Mouse (Mus musculus): ENCODE measurements around the gene Fbxl17. TPM values are rescaled to one million over a fixed set of nuclear protein-coding genes. Genes with fewer than 3 reads are reported as not detected.

The Fbxl17 gene
- total RNA-seq, 2 experiments from 2014 or later: 50.4 to 56.2 TPM

DNA sequence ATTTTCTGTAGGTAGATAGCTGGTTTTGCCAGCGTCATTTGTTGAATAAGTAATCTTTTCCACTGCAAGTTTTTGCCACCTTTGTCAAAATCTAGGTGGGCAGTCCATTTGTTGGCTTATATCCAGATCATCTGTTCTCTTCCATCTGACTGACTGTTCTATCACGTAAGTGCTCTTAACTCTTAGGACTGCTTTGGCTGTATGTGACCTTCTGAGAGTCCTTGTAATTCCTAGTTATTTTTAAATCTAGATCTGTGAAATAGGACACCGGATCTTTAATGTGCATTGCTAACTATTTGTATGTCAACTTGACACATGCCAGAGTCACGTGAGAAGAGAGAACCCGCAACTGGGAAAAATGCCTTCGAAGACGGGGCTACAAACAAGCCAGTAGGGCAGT lies 37.3 kb downstream of the Fbxl17 start:
- no peak for DNase-seq (ENCODE audit: extremely low spot score in 1 of 2, low spot score in 1 of 2)

DNA sequence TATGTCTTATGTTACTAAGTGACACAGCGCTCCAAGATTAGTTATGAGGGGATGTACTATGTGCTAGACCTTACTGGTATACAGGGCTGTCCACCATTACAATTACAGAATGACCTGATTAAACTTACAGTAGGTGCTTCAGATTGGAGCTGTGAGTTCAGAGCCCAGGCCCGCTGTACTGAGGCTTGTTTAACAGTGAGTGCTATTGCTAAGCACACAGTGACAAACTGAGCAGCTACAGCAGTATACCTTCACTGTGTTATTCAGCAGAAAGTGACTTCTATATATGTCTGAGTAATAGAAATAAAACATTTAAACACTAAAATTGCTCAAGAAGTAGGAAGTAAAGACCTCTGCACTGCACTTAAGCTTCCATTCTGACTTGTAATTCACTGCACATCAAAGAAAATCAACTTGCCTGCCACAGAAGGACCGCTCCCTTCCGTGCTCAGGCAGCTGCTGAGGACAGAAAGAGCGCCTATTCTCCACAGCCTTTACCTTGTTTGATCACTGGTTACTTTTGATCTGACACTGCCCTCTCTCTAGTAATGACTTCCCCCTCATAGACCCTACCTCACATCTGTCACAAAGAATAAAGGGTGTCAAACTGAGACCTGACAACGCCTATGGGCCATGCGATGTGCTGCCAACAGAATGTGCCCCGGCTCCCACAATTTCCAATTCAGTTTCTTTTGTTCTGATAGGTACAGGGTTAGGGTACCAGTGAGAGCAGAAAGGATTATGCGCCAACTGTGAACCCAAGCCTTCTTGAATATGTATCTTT lies 39.9 kb downstream of the Fbxl17 start:
- DNase-seq (ENCODE audit: extremely low spot score in 1 of 2, low spot score in 1 of 2): no peak

DNA sequence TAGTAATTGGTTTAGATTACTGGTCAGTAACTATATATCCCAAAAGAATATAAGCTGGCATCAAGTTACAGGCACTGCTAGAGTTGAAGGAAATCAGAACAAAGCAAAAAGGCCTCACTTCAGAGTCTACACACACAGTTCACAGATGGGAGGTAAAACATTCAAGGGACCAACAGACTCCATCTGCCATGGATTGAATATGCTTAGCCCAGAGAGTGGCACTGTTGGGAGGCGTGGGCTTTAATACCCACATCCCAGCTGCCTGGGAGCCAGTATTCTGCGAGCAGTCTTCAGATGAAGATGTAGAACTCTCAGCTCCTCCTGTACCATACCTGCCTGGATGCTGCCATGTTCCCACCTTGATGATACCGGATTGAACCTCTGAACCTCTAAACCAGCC lies 41.8 kb downstream of the Fbxl17 start:
- no peak for DNase-seq (ENCODE audit: extremely low spot score in 1 of 2, low spot score in 1 of 2)

DNA sequence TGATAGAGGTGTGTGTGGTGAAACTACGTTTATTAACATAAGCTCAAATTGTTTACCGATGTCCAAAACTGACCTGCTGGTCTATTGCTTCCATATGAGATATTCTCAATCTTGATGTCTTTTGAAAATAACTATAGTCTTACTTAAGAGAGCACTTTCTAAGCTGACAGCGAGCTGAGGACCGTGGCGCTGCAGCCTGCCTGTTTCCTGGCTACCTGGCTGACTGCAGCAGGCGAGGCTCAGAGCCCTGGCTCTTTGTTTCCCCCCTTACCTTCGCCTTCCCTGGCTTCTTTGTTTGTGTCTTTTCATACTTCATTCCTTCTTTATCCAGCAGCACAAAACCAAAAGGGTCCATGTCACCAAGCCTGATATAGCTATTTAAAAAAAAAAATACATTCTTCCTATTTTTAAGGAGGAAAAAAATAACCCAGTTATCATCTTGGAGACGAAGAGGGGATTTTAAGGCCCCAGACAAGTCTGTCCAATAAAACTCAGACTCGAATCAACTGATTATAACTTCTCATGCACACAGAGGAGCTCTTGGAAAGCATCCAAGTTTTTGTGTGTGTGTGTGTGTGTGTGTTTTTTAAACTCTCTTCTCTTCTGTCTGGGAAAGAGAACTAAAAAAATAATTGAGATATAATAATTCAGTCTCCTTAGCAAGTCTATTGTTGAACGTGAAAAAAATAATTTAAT lies 48.4 kb downstream of the Fbxl17 start:
- DNase-seq (ENCODE audit: extremely low spot score in 1 of 2, low spot score in 1 of 2): no peak

DNA sequence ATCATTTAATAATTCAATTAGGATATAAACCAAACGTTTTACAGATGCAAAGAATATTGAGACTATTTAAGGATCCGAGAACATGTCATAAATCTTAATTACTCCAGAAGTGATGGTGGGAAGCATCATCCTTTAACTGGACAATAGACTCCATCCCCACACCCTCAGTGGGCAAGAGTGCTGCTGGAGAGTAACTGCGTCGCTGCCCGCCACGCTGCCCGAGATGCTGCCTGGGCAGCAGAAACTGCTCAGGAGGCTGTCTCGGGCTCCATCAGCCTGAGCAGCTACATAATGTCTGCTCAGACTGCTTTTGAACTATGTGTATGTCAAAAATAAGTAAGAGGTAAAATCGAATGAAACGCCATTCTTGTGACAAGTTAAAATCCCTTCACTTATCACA lies 52.1 kb downstream of the Fbxl17 start:
- DNase-seq (ENCODE audit: extremely low spot score in 1 of 2, low spot score in 1 of 2): no peak

DNA sequence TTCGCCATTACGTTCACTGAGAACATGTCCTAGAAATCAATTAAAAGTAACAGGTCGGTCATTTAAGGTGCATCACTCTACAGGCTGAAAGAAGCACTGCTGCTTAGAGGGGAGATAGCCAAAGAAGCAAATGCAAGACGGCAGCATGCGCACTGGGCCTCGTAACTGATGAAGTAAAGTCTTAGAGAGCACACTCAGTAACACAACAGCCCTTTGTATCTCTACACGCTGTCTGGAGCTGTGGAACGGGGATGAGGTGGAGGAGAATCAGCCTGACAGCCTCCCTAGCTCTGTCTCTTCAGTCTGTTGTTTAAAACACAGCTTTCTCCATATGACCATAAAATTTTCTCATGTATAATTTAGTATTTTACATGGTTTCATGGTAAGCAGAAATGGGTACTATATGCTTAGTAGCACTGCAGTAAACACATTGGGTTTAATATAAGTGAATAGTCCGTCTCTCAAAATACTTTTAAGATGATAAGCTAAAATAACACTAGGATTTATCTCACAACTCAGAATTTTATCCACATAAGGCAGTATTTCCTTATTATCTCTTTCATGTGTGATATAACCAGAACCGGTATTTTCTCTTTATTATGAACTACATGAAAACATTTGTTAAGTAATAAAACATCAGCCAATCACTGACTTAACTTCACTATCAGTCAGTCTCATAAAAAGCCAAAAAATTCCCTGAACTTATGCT lies 52.7 kb downstream of the Fbxl17 start:
- no peak for DNase-seq (ENCODE audit: extremely low spot score in 1 of 2, low spot score in 1 of 2)

DNA sequence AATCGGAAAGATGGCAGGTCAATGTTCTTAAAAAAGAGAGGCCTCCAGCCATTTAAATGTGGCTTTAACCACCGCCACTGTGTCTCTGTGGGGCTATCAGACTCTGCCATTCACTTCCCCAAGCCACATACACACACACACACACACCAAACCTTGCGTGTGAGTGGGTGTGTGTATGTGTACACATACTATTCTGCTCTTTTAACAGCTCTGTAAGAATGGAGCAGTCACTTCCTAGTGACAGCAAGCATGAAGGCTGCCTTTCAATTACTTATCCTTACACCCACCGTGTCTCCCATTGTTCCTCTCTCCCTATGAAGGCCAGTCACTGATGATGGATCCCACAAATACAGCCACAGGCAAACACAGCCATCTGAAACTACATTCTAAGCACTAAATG lies 54.6 kb downstream of the Fbxl17 start:
- no peak for DNase-seq (ENCODE audit: extremely low spot score in 1 of 2, low spot score in 1 of 2)

DNA sequence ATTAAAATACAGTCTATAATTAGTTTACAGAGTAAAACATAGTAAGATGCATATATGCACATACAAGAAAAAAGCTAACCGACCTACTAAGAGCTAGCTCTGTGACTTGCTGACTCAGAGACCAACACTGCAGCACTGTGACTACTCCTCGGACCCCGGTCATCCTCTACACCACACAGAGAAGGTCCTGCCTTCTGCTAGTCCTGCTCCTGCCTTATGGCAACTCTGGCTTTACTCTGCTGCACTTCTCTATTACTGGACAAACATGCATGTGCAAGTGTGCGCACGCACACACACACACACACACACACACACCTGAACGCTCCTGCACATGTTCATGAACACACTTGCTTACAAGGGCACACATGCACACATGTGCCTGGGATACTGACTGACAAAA lies 62.4 kb downstream of the Fbxl17 start:
- DNase-seq (ENCODE audit: extremely low spot score in 1 of 2, low spot score in 1 of 2): no peak

DNA sequence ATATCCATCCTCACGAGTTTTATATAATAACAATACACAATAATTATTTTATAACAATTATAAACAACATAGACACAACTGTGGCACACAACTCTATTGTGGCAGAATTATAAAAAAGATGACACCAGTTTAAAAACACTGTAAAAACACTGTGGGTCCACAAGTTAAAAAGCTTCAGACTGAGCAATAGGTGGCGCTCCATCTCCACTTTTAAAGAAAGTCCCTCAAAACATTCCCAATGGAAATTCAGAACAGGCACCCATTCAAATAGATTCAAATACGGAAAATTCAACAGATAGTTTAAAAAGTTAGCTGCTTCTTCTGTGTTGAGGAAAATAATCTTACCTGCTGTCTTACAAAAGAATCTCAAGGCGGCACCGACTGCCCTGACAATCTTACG lies 65.7 kb downstream of the Fbxl17 start:
- DNase-seq (ENCODE audit: extremely low spot score in 1 of 2, low spot score in 1 of 2): peak in 1 of 2 experiments; percentile 46

DNA sequence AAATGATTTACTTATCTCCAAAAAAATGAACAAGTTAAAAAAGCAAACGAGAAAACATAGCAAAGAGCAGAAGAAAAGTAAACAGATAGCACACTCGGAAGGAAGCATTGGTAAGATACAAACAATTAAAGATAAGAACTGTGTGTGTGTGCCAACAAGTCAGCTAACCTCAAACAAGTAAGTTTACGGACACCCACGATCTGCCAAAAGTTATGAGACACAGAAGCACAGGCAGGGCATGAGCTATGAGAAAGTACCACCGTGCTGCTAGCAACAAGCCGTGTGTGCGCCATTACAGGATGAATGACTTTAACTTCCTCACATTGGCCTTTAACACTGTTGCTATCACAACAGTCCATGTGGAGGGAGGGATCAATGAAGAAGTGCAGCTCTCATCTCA lies 68.2 kb downstream of the Fbxl17 start:
- DNase-seq (ENCODE audit: extremely low spot score in 1 of 2, low spot score in 1 of 2): no peak

DNA sequence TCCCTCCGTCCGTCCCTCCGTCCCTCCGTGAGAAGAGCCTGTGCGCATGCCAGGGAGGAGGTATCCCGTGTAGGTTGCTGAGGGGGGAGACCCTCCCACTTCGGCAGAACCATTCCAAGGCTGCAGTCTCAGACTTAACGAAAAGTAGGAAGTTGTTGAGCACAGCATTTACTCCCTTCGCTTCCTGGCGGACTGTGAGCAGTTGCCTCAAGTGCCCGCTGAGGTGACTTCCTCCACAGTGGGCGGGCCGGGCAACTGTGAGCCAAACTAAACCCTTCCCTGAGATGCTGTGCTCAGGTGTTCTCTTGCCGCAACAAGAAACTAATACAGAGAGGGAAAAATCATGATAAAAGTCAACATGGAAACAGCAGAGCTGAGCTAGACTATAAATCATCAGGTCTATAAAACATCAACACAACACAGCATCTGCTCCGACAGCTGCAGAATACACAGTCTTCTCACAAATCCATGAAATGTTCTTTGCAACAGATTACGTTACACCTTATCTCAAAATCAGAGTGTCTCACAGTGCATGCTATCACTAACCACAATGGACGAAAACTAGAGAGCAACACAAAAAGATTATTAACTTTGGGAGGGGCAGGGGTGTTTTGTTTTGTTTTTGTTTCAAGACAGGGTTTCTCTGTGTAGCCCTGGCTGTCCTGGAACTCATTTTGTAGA lies 69.3 kb downstream of the Fbxl17 start:
- no peak for DNase-seq (ENCODE audit: extremely low spot score in 1 of 2, low spot score in 1 of 2)

DNA sequence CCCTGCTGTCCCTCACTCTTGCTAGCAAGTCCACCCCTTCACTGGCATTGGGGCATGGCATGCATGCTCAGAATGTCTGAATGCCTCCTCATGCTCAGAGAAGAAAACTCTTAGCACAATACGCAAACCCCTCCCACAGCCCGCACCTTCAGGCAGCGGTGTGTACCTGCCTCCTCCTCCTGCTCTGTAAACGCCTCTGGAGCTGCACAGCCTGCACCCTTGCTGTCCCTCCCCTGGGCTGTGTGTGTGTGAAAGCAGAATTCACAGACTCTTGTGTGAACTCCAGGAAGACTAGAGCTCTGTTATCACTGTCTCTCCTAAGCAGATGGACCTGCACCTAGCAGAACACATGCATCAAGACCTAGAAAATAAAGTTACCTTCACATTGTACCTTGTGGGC lies 76.0 kb downstream of the Fbxl17 start:
- DNase-seq (ENCODE audit: extremely low spot score in 1 of 2, low spot score in 1 of 2): no peak

DNA sequence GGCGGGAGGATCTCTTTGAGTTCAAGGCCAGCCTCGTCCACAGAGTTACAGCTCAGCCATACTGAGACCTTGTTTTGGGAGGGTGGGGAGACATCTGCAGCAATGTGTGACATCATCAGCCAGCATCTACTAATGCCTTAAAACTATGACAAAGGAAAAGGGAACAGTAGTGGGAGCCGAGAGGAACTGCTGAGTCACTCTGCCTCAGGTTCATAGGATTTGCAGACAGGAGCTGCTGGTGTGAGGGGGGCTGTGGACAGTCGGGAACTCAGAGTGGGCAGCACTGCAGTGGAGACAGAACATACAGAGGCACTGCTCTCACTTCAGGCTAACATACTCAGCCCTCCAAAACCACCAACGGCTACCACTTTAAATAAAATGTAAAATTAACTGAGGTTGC lies 77.1 kb downstream of the Fbxl17 start:
- no peak for DNase-seq (ENCODE audit: extremely low spot score in 1 of 2, low spot score in 1 of 2)

DNA sequence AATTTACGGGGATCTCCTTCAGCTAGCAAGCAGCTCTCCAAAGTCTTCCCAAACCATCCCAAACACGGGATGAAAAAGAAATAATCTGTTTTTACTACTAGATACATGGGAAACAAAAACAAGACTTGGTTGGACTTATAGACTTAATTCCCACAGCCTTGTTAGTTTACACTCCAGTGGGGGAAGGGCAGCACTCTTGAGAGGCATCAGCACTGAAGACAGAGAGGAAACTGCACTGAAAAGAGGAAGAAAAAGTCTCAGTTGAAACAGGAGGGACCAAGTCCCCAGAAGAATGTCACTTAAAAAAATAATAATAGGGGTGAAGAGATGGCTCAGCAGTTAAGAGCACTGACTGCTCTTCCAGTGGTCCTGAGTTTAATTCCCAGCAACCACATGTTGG lies 78.0 kb downstream of the Fbxl17 start:
- no peak for DNase-seq (ENCODE audit: extremely low spot score in 1 of 2, low spot score in 1 of 2)

DNA sequence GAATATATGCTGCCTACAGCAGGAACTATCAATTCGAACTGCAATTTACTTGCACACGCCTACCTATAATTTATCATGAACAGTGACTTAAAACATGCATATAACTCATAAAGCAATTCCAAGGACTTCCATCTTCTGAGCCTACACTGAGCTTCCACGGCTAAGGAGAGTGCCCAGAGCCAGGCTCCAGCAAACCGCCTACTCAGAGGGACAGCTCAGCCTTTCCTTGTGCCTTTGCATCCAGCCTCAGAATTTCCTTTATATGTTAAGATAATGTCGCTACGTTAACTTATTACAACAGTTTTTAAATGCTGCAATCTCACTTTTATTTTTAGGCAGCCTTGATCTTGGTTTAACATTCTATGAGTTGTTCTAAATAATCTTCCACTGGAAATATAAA lies 80.3 kb downstream of the Fbxl17 start:
- no peak for DNase-seq (ENCODE audit: extremely low spot score in 1 of 2, low spot score in 1 of 2)

DNA sequence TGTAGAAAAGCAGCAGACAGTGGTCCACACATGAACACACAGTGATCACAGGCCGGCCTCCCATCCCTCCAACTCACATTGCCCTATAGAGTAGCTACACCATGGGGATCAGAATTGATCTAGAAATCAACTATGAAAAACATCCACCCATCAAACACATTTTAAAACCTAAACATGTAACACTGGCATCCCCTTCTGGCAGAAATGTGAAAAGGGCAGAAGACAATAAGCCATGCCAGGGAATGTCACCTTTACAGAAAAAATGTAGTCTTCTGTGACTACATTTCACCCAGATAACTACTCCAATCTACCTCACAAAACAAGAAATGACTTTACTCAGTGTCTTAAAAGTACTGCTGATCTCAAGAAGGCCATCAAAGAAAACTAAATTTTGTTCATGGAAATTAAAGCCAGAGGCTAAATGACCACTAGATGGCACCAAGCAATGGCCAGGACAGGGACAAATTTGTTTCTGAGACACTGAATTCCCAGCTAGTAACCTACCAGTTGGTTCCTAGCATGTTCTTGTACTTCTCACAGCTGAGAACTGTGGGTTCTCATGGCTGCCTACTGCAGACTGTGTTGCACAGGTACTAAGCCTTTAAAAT lies 85.7 kb downstream of the Fbxl17 start:
- no peak for DNase-seq (ENCODE audit: extremely low spot score in 1 of 2, low spot score in 1 of 2)

DNA sequence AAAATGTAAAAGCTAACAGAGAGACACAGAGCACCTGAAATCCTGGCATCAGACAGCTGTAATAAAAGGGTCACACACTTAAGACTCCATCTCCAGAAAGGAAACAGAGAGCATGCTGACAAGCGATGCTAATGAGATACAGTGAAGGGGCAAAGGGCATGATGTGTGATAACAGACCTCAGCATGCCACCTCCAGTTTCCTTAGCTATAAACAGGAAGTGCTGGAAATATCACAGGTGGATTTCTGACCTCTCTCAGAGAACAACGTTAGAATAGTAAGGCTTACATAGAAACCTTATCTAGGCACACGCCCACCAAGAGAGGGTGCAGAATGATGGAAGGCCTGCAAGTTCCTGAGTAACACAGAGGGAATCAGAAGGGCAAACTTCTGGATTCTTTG lies 88.3 kb downstream of the Fbxl17 start:
- DNase-seq (ENCODE audit: extremely low spot score in 1 of 2, low spot score in 1 of 2): no peak

DNA sequence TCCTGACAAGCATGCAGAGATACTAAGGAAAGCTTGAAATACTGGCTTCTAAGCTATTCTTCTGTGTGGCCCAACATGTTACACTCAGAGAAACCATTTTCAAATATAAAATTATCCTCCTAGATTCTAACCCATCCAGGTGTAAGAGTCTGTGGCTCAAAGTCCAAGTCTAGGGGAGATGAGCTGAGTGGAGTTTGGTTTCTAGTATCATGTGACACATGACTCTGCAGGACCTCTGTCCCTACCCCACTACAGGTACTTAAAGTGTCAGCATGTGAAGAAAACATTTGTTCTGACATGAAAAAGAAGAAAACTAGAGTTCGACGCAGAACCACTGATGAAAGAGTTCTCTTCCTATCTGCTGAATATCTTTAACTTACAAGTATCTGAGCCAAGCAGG lies 89.7 kb downstream of the Fbxl17 start:
- no peak for DNase-seq (ENCODE audit: extremely low spot score in 1 of 2, low spot score in 1 of 2)

DNA sequence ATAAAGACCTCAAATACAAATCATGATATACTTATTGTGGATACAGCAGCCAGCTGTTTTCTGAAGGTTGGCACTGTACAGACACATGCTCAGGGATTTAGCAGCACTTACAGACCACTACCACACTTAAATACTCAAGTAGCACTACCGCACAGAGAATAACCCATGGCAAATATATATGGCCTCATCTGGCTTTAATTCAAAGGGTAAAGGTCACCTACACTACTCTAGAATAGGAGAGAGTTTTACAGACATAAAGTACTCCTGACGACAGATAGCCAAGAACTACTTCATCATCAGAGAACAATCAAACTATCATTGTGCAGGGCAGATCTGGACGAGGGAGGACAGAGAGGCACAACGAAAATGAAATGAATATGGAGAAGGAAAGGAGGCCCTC lies 93.9 kb downstream of the Fbxl17 start:
- no peak for DNase-seq (ENCODE audit: extremely low spot score in 1 of 2, low spot score in 1 of 2)

DNA sequence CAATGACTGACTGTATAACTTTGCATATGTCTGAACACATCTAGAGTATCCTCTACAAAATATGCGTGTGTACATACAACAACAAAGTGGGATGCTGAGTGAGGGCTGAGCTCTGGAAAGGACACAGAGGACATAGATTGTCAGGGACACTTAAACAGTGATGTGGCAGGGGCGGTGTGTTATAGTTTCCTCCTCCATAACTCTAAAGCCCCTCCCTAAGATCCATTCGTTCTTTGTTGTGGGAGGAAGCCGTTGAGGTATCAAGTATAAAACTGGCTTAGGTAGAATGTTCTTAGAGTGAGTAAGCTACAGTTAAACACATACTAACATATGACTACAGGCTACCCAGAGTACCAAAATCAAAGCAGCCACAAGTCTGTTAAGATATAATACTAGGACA lies 94.3 kb downstream of the Fbxl17 start:
- no peak for DNase-seq (ENCODE audit: extremely low spot score in 1 of 2, low spot score in 1 of 2)

DNA sequence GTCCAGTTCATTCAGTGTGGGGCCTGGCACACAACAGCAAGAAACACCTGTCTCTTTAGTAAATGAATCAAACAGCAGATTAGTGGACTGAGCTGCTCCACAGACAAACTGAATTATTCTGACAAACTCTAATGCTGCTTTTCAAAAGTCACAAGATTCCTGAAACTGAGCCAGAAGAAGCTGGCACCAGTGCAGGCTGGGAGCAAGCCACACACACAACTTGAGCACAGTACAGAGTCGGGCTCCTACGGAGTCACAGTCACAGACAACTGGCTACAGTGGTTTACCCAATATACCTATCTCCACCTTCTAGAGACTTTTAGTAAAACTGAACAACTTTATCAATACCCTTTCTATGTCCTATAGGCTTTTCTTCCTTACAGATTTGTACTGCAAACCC lies 94.8 kb downstream of the Fbxl17 start:
- no peak for DNase-seq (ENCODE audit: extremely low spot score in 1 of 2, low spot score in 1 of 2)

Data from layer of hippocampus, postnatal 25 days (tissue).